Mouse (Mus musculus): Measurements from ENCODE around the gene Vwce. TPM values are rescaled to one million over a fixed set of nuclear protein-coding genes. Genes with fewer than 3 reads are reported as not detected.

Gene Vwce
- polyA plus RNA-seq, 1 experiment from 2014 or later: 0.82 TPM

Other genes with a start within 250 kb of the Vwce start
- 0.48 and 0.94 TPM in 2 replicates for gene Syt7, start 245.1 kb upstream of the Vwce start, polyA plus RNA-seq (2015; fragmentation: Nextera tagmentation; extraction: Ambion mirVana)
- gene Lrrc10b, start 176.7 kb upstream of the Vwce start, polyA plus RNA-seq (2015; fragmentation: Nextera tagmentation; extraction: Ambion mirVana): 0.13 and 0.23 TPM in 2 replicates
- gene Ppp1r32, start 151.3 kb upstream of the Vwce start, polyA plus RNA-seq (2015; fragmentation: Nextera tagmentation; extraction: Ambion mirVana): 0.13 TPM in 1 of 2 replicates, not detected in the other
- gene Cpsf7, start 108.9 kb upstream of the Vwce start, polyA plus RNA-seq (2015; fragmentation: Nextera tagmentation; extraction: Ambion mirVana): 23.4 and 30.4 TPM in 2 replicates
- gene Sdhaf2, start 108.1 kb upstream of the Vwce start, polyA plus RNA-seq (2015; fragmentation: Nextera tagmentation; extraction: Ambion mirVana): 45.2 and 49.4 TPM in 2 replicates
- 14.8 and 19.8 TPM in 2 replicates for gene Tmem216, start 78.0 kb upstream of the Vwce start, polyA plus RNA-seq (2015; fragmentation: Nextera tagmentation; extraction: Ambion mirVana)
- 15.4 and 21.8 TPM in 2 replicates for gene Cyb561a3, start 57.0 kb upstream of the Vwce start, polyA plus RNA-seq (2015; fragmentation: Nextera tagmentation; extraction: Ambion mirVana)
- gene Tmem138, start 56.9 kb upstream of the Vwce start, polyA plus RNA-seq (2015; fragmentation: Nextera tagmentation; extraction: Ambion mirVana): 21.4 and 26.2 TPM in 2 replicates
- gene Ddb1, start 28.9 kb upstream of the Vwce start, polyA plus RNA-seq (2015; fragmentation: Nextera tagmentation; extraction: Ambion mirVana): 204 and 272 TPM in 2 replicates
- 8.5 and 11.9 TPM in 2 replicates for gene Tkfc, start 28.6 kb upstream of the Vwce start, polyA plus RNA-seq (2015; fragmentation: Nextera tagmentation; extraction: Ambion mirVana)
- not detected in 2 replicates for gene Pga5, start 43.9 kb downstream of the Vwce start, polyA plus RNA-seq (2015; fragmentation: Nextera tagmentation; extraction: Ambion mirVana)
- 25.1 and 34.3 TPM in 2 replicates for gene Vps37c, start 54.5 kb downstream of the Vwce start, polyA plus RNA-seq (2015; fragmentation: Nextera tagmentation; extraction: Ambion mirVana)
- 0.53 and 1.4 TPM in 2 replicates for gene Cd5, start 104.8 kb downstream of the Vwce start, polyA plus RNA-seq (2015; fragmentation: Nextera tagmentation; extraction: Ambion mirVana)
- gene Cd6, start 195.8 kb downstream of the Vwce start, polyA plus RNA-seq (2015; fragmentation: Nextera tagmentation; extraction: Ambion mirVana): 0.56 TPM in 1 of 2 replicates, not detected in the other
- gene Slc15a3, start 205.5 kb downstream of the Vwce start, polyA plus RNA-seq (2015; fragmentation: Nextera tagmentation; extraction: Ambion mirVana): 0.30 and 0.99 TPM in 2 replicates
- 40.8 and 48.7 TPM in 2 replicates for gene Tmem132a, start 235.7 kb downstream of the Vwce start, polyA plus RNA-seq (2015; fragmentation: Nextera tagmentation; extraction: Ambion mirVana)
- 93.2 and 106 TPM in 2 replicates for gene Tmem109, start 247.8 kb downstream of the Vwce start, polyA plus RNA-seq (2015; fragmentation: Nextera tagmentation; extraction: Ambion mirVana)